Mouse (Mus musculus) embryonic facial prominence, embryonic 14.5 days (tissue): ENCODE measurements around the gene Calm1. TPM values are rescaled to one million over a fixed set of nuclear protein-coding genes. Genes with fewer than 3 reads are reported as not detected.
"Not testable (repeated sequence)": the region's sequence is repeated elsewhere in the genome, so short reads cannot be mapped to it uniquely, and the experiment has no call there.

Experiments used
- ATAC-seq: fragments of 200-750 bp; cut with Nextera tagmentation; 2 replicates; pipeline ENCODE4 v1.8.0; 2017; ENCODE audit warnings: low read depth, moderate number of reproducible peaks, moderate TSS enrichment
- DNase-seq: peaks from one replicate; pipeline ENCODE4 v3.0.0-alpha.2; 2015; ENCODE audit warnings: low spot score
- H3K27ac ChIP-seq: fragments of 300-500 bp; sonication (generic); replicated peaks from 2 replicates; pipeline ENCODE4 v1.5.1; 2014; ENCODE audit warnings: low read depth, mild to moderate bottlenecking, low read length, moderate library complexity
- H3K27me3 ChIP-seq: fragments of 300-500 bp; sonication (generic); replicated peaks from 2 replicates; pipeline ENCODE4 v1.6.1; 2014; ENCODE audit warnings: low read length; ENCODE audit not compliant: control insufficient read depth, insufficient read depth
- H3K36me3 ChIP-seq: fragments of 300-500 bp; sonication (generic); 2 replicates; pipeline ENCODE4 v1.6.1; 2014; ENCODE audit warnings: low read length, mixed read lengths; ENCODE audit not compliant: control insufficient read depth, insufficient read depth
- H3K4me1 ChIP-seq: fragments of 300-500 bp; sonication (generic); 2 replicates; pipeline ENCODE4 v1.6.1; 2014; ENCODE audit warnings: antibody characterized with exemption, low read length; ENCODE audit not compliant: control insufficient read depth, insufficient read depth
- H3K4me2 ChIP-seq: fragments of 300-500 bp; sonication (generic); 2 replicates; pipeline ENCODE4 v1.6.1; 2014; ENCODE audit warnings: low read depth, mild to moderate bottlenecking, low read length, moderate library complexity, mixed read lengths
- H3K4me3 ChIP-seq: fragments of 300-500 bp; sonication (generic); 2 replicates; pipeline ENCODE4 v1.5.1; 2014; ENCODE audit warnings: low read depth, mild to moderate bottlenecking, low read length
- H3K9ac ChIP-seq: fragments of 300-500 bp; sonication (generic); 2 replicates; pipeline ENCODE4 v1.6.1; 2014; ENCODE audit warnings: low read depth, mild to moderate bottlenecking, low read length, moderate library complexity, mixed read lengths
- H3K9me3 ChIP-seq: fragments of 300-500 bp; sonication (generic); 2 replicates; pipeline ENCODE4 v1.6.1; 2016; ENCODE audit warnings: low read length; ENCODE audit not compliant: control insufficient read depth
- WGBS: fragments of 180-500 bp; shearing (Covaris S2); extraction: QIAGEN DNeasy Blood & Tissue Kit; methylation state at CpG from one replicate; pipeline ENCODE4 v1.1.7; 2014; 5-methylcytosine and 5-hydroxymethylcytosine counted together
- polyA plus RNA-seq: library from polyadenylated mRNA; unstranded; fragments of >200 nt; fragmentation: Nextera tagmentation; extraction: Ambion mirVana; gene quantifications from 2 replicates; pipeline ENCODE4 v1.2.1, GENCODE M21; 2014

Calm1 gene
- polyA plus RNA-seq, 1 experiment from 2014 or later, result 1,440 TPM

GRCm38 (mm10) chr12:100172481-100172880 is 26.8 kb upstream of the Calm1 start:
- H3K27me3 ChIP-seq, result no peaks in the 10 kb centered on the region
- H3K4me3 ChIP-seq, result no peak overlapping the region
- no peaks in the 10 kb centered on the region for H3K36me3 ChIP-seq
- H3K9me3 ChIP-seq, result no peaks in the 10 kb centered on the region
- no peak overlapping the region for H3K27ac ChIP-seq
- DNase-seq, result no peak
- WGBS, result 61% methylated on average over 7 of the region's 7 CpGs
- H3K4me1 ChIP-seq, result no peaks in the 10 kb centered on the region
- ATAC-seq, result no peak
- H3K9ac ChIP-seq, result no peak overlapping the region
- no peak overlapping the region for H3K4me2 ChIP-seq

GRCm38 (mm10) chr12:100176469-100177056 is 22.7 kb upstream of the Calm1 start:
- Histone ChIP-seq H3K9ac (no peak overlapping the region), H3K27ac (no peak overlapping the region), H3K27me3 (no peaks in the 10 kb centered on the region), H3K4me3 (no peak overlapping the region), H3K9me3 (no peaks in the 10 kb centered on the region), H3K4me2 (no peak overlapping the region), H3K4me1 (no peaks in the 10 kb centered on the region), H3K36me3 (no peaks in the 10 kb centered on the region)
- WGBS, result 46% methylated on average over 11 of the region's 11 CpGs
- DNase-seq, result peak; percentile 45
- ATAC-seq, result peak; percentile 48; the same call in 1 of the 2 replicates

- WGBS, result 33% methylated on average over 6 of the region's 6 CpGs
- no peak for ATAC-seq
- no peak overlapping the region for H3K9ac ChIP-seq
Observed at GRCm38 (mm10) chr12:100178898-100179440, 20.3 kb upstream of the Calm1 start.

GRCm38 (mm10) chr12:100180802-100181201 is 18.4 kb upstream of the Calm1 start:
- Histone ChIP-seq H3K4me2 (no peak overlapping the region), H3K27me3 (no peaks in the 10 kb centered on the region), H3K4me3 (no peak overlapping the region), H3K9me3 (0 out of 2 replicates have a peak, but pooled peaks cover 3% of the 10 kb centered on the region), H3K36me3 (no peaks in the 10 kb centered on the region), H3K4me1 (no peaks in the 10 kb centered on the region), H3K9ac (no peak overlapping the region), H3K27ac (no peak overlapping the region)
- ATAC-seq, result no peak
- no peak for DNase-seq
- 87% methylated on average over 13 of the region's 13 CpGs for WGBS

More at GRCm38 (mm10) chr12:100178898-100179440, 20.3 kb upstream of the Calm1 start:
- no peak for DNase-seq
- Histone ChIP-seq H3K36me3 (no peaks in the 10 kb centered on the region), H3K4me2 (no peak overlapping the region), H3K4me1 (no peaks in the 10 kb centered on the region), H3K27ac (no peak overlapping the region), H3K4me3 (no peak overlapping the region), H3K27me3 (no peaks in the 10 kb centered on the region), H3K9me3 (0 out of 2 replicates have a peak, but pooled peaks cover 3% of the 10 kb centered on the region)

GRCm38 (mm10) chr12:100182676-100183075 is 16.6 kb upstream of the Calm1 start:
- no peak overlapping the region for H3K4me2 ChIP-seq

GRCm38 (mm10) chr12:100183970-100184369 is 15.3 kb upstream of the Calm1 start:
- H3K9ac ChIP-seq, result no peak overlapping the region
- DNase-seq (no peak), ATAC-seq (no peak)
- 0 out of 2 replicates have a peak, but pooled peaks cover 3% of the 10 kb centered on the region for H3K9me3 ChIP-seq
- no peak overlapping the region for H3K4me2 ChIP-seq
- H3K27ac ChIP-seq, result no peak overlapping the region
- H3K36me3 ChIP-seq, result no peaks in the 10 kb centered on the region
- 70% methylated on average over 5 of the region's 5 CpGs for WGBS
- H3K4me1 ChIP-seq, result peaks cover 4% of the 10 kb centered on the region; the same call in 1 of the 2 replicates
- no peaks in the 10 kb centered on the region for H3K27me3 ChIP-seq
- H3K4me3 ChIP-seq, result no peak overlapping the region

More at GRCm38 (mm10) chr12:100182676-100183075, 16.6 kb upstream of the Calm1 start:
- H3K9ac ChIP-seq, result no peak overlapping the region
- 0 out of 2 replicates have a peak, but pooled peaks cover 3% of the 10 kb centered on the region for H3K9me3 ChIP-seq
- no peaks in the 10 kb centered on the region for H3K27me3 ChIP-seq
- peaks cover 4% of the 10 kb centered on the region; the same call in 1 of the 2 replicates for H3K4me1 ChIP-seq
- WGBS, result 80% methylated on average over 2 of the region's 2 CpGs
- no peak overlapping the region for H3K4me3 ChIP-seq
- no peaks in the 10 kb centered on the region for H3K36me3 ChIP-seq
- DNase-seq (no peak), ATAC-seq (no peak)
- no peak overlapping the region for H3K27ac ChIP-seq

- not testable (repeated sequence) for H3K4me2 ChIP-seq, H3K36me3 ChIP-seq, H3K9me3 ChIP-seq, DNase-seq, H3K27me3 ChIP-seq, ATAC-seq, H3K9ac ChIP-seq, H3K4me3 ChIP-seq, H3K4me1 ChIP-seq, H3K27ac ChIP-seq
- WGBS, result 81% methylated on average over 2 of the region's 2 CpGs
Observed at GRCm38 (mm10) chr12:100184976-100185375, 14.3 kb upstream of the Calm1 start.

GRCm38 (mm10) chr12:100185897-100186296 is 13.3 kb upstream of the Calm1 start:
- H3K9me3 ChIP-seq, result 0 out of 2 replicates have a peak, but pooled peaks cover 3% of the 10 kb centered on the region
- no peak for ATAC-seq
- peaks cover 4% of the 10 kb centered on the region; the same call in 1 of the 2 replicates for H3K4me1 ChIP-seq
- no peak overlapping the region for H3K9ac ChIP-seq
- no peaks in the 10 kb centered on the region for H3K27me3 ChIP-seq
- H3K27ac ChIP-seq, result peak overlapping the region; percentile 100
- H3K4me3 ChIP-seq, result peak overlapping the region; percentile 70; the same call in 1 of the 2 replicates
- H3K4me2 ChIP-seq, result peak overlapping the region; percentile 71; the same call in 1 of the 2 replicates
- DNase-seq, result no peak
- no peaks in the 10 kb centered on the region for H3K36me3 ChIP-seq
- 79% methylated on average over 7 of the region's 7 CpGs for WGBS
